ENCODE assay signal across 26 mouse cellular contexts in the genomic region with DNA sequence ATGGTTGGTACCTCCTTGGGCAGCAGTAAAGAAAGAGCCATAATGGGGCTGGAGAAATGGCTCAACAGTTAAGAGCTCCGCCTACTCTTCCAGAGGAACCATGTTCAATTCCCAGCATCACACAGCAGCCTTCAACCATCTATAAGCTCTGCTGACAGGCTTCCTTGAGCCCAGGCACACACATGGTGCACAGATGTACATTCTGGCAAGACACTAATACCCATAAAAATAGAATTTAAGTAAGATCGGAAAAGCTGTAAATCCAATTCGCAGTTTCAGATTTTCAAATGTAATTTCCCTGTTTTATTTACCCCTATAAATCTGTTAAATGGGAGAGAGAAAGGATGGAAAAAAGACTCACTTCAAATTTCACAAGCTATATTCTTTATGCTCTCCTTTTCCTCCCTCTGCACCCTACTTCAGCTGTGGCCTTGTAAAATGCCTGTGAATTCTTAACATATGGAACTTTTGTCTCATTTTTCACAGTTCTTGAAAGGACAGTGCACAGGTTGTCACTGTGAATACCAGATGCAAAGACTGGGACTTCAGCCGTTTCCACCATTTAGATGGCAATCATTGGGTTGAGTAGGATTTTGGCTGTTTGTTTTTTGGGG.
"Had no signal": no experiment of that assay in that cellular context is flagged by ENCODE, and none has a peak within 500 bp of the region (broad histone marks: within the 10 kb centered on the region; RNA-seq: fewer than 3 reads in every experiment).

No protein-coding gene starts in this region.

- H3K9ac ChIP-seq: heart, embryonic 13.5 days; heart, embryonic 15.5 days; hindbrain, embryonic 13.5 days; hindbrain, embryonic 15.5 days; kidney, embryonic 15.5 days; liver, embryonic 13.5 days; liver, embryonic 15.5 days had no signal

- H3K9me3 ChIP-seq: heart, embryonic 13.5 days; heart, embryonic 15.5 days; hindbrain, embryonic 13.5 days; hindbrain, embryonic 15.5 days; kidney, embryonic 15.5 days; liver, embryonic 13.5 days; liver, embryonic 15.5 days had no signal

- H3K4me3 ChIP-seq: heart, adult 2 months; heart, embryonic 13.5 days; heart, embryonic 15.5 days; hindbrain, embryonic 13.5 days; hindbrain, embryonic 15.5 days; kidney, embryonic 15.5 days; liver, embryonic 13.5 days; liver, embryonic 15.5 days had no signal

- DNase-seq: gastrocnemius, postnatal 14 days; gastrocnemius, postnatal 36 days; heart, adult 11 months; heart, adult 2 months; heart, postnatal 14 days; heart, postnatal 36 days; kidney, adult 11 months; kidney, adult 2 months; kidney, adult 9 months; kidney, postnatal 14 days; kidney, postnatal 36 days; layer of hippocampus, adult 9-11 months; left cerebral cortex, postnatal 4 days; liver; liver, embryonic 13.5 days had no signal

- H3K4me2 ChIP-seq: heart, embryonic 11.5 days; heart, embryonic 13.5 days; heart, embryonic 15.5 days; hindbrain, embryonic 13.5 days; hindbrain, embryonic 15.5 days; kidney, embryonic 15.5 days; liver, embryonic 11.5 days; liver, embryonic 13.5 days; liver, embryonic 15.5 days had no signal

- H3K36me3 ChIP-seq: heart, embryonic 13.5 days; heart, embryonic 15.5 days; hindbrain, embryonic 13.5 days; hindbrain, embryonic 15.5 days; kidney, embryonic 15.5 days; liver, embryonic 13.5 days; liver, embryonic 15.5 days had no signal

- ATAC-seq: hindbrain, postnatal 0 days; intestine, embryonic 16.5 days had no signal

- H3K4me1 ChIP-seq: heart, embryonic 13.5 days; heart, embryonic 15.5 days; hindbrain, embryonic 13.5 days; hindbrain, embryonic 15.5 days; kidney, embryonic 15.5 days; liver, embryonic 13.5 days; liver, embryonic 15.5 days had no signal

- H3K27me3 ChIP-seq: heart, embryonic 13.5 days; heart, embryonic 15.5 days; hindbrain, embryonic 13.5 days; hindbrain, embryonic 15.5 days; kidney, embryonic 15.5 days; liver, embryonic 13.5 days; liver, embryonic 15.5 days had no signal

- H3K27ac ChIP-seq: heart, adult 2 months; heart, embryonic 13.5 days; heart, embryonic 15.5 days; hindbrain, embryonic 13.5 days; hindbrain, embryonic 15.5 days; hindbrain, postnatal 0 days; kidney, embryonic 15.5 days; kidney, postnatal 0 days; liver, embryonic 13.5 days; liver, embryonic 15.5 days had no signal
